Mouse (Mus musculus): Measurements from ENCODE around the gene Chadl. TPM values are rescaled to one million over a fixed set of nuclear protein-coding genes. Genes with fewer than 3 reads are reported as not detected.
A peak's percentile ranks its signal among the peaks of the same experiment; 100 is the strongest.

The Chadl gene
- polyA plus RNA-seq, 1 experiment from 2014 or later: 5.0 TPM

DNA sequence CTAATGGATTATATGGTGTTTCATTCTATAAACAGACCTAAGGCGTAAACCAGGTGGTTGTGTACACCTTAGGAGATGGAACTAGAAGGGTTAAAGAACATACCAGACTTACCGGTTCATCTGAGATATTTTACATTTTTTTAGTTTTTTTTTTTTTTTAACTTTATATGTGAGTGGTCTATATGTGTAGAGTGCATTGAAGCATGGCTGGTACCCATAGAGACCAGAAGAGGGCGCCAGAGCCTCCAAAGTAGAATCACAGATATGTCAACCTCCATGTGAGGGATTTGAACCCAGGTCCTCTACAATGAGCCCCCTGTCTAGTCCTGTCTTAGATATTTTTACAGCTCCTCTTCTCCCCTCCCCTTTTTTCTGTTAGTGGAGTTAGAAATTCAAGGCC is 760 bp upstream of the Chadl start:
- Histone ChIP-seq H3K4me1 (peaks cover 18% of the 10 kb centered on the region), H3K36me3 (replicated peaks) (peaks cover 7% of the 10 kb centered on the region), H3K4me3 (replicated peaks) (no peak overlapping the region), H3K27me3 (peaks cover 42% of the 10 kb centered on the region), H3K9ac (no peak overlapping the region), H3K4me2 (no peak overlapping the region), H3K27ac (no peak overlapping the region), H3K9me3 (no peaks in the 10 kb centered on the region)
- ATAC-seq (ENCODE audit: low FRiP score): no peak
- 48% methylated on average over 3 of the region's 3 CpGs for WGBS

GRCm38 (mm10) chr15:81694891-81695290 is 2.2 kb downstream of the Chadl start:
- Histone ChIP-seq H3K4me1 (peaks cover 21% of the 10 kb centered on the region), H3K27me3 (peaks cover 57% of the 10 kb centered on the region), H3K27ac (no peak overlapping the region), H3K36me3 (replicated peaks) (no peaks in the 10 kb centered on the region), H3K9me3 (no peaks in the 10 kb centered on the region), H3K4me2 (peak overlapping the region; percentile 95), H3K9ac (peak overlapping the region; percentile 70), H3K4me3 (replicated peaks) (peak overlapping the region; percentile 59)
- ATAC-seq (ENCODE audit: low FRiP score): no peak
- WGBS: 22% methylated on average over 16 of the region's 19 CpGs

DNA sequence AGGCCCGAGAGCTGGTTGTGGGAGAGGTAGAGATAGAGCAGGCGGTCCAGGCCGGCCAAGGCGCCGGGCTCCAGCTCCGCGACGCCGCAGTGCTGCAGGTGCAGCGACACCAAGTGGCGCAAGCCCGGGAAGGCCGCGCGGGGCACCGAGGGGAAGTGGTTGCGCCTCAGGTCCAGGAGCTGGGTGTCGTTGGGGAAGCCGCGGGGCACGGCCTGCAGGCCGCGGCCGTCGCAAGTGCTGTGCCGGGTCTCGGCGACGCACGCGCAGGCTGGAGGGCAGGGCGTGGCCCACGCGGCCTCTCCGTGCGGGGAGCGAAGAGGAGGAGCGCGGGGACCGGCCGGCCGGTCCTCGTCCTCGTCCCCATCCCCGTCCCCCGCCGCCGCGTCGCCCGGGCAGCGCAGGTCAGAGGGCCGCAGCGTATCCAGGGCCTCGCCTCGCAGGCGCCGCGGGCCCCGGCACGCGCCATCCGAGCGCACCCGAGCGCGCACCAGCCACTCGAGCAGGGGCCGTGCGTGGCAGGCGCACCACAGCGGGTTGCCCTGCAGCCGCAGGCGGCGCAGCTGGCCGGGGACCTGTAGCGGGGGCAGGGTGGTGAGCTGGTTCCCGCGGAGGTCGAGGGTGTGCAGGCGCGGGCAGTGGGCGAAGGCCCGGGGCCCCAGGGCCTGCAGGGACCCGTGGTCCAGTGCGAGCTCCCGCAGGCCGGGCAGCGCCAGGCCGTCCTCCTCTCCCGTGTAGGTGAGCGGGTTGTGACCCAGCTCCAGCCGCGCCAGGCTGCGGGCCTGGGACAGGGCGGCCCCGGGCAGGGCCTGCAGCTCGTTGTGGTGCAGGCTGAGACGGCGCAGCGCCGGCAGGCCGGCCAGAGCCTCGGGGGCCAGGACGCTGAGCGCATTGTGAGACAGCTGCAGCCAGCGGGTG is 2.9 kb downstream of the Chadl start:
- H3K27me3 ChIP-seq: peaks cover 57% of the 10 kb centered on the region
- H3K4me2 ChIP-seq: peak overlapping the region; percentile 95
- H3K9me3 ChIP-seq: no peaks in the 10 kb centered on the region
- H3K4me1 ChIP-seq: peaks cover 21% of the 10 kb centered on the region
- peak overlapping the region; percentile 59 for H3K4me3 ChIP-seq (replicated peaks)
- under 1% methylated on average over 107 of the region's 107 CpGs for WGBS
- no peak overlapping the region for H3K27ac ChIP-seq
- H3K9ac ChIP-seq: peak overlapping the region; percentile 70
- peak; percentile 84 for ATAC-seq (ENCODE audit: low FRiP score)
- H3K36me3 ChIP-seq (replicated peaks): no peaks in the 10 kb centered on the region

DNA sequence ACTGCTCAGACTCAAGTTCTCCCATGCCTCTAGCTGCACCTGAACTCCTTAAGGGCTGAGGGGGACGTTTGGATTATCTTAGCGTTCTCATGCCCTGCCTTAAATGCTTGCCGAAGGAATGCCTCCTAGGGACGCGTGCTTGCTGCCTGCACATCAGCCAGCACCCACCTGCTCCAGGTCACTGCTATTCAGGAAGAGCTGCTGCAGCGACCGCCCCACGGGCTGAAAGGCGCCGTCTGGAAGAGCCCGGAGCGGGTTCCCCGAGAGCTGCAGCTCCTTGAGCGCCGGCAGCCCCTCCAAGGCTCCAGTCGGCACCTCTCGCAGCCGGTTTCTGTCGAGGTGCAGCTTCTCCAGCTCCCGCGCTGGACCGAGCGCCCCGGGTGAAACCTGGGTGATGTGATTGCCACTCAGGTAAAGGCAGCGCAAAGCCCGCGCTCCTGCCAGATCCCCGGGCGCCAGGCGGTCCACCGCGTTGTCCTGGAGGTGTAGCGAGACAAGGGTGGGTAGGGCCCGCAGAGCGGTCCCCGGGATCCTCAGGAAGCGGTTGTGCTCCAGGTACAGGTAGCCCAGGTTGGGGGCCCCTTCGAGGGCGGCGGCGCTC is 3.6 kb downstream of the Chadl start:
- no peaks in the 10 kb centered on the region for H3K9me3 ChIP-seq
- H3K27ac ChIP-seq: no peak overlapping the region
- 0 out of 2 replicates have a peak, but pooled peaks cover 2% of the 10 kb centered on the region for H3K36me3 ChIP-seq (replicated peaks)
- H3K27me3 ChIP-seq: peaks cover 57% of the 10 kb centered on the region
- H3K4me1 ChIP-seq: peaks cover 21% of the 10 kb centered on the region
- peak; percentile 16; the same call in 1 of the 2 replicates for ATAC-seq (ENCODE audit: low FRiP score)
- 4% methylated on average over 41 of the region's 41 CpGs for WGBS
- peak overlapping the region; percentile 70 for H3K9ac ChIP-seq
- peak overlapping the region; percentile 95 for H3K4me2 ChIP-seq
- peak overlapping the region; percentile 59 for H3K4me3 ChIP-seq (replicated peaks)

DNA sequence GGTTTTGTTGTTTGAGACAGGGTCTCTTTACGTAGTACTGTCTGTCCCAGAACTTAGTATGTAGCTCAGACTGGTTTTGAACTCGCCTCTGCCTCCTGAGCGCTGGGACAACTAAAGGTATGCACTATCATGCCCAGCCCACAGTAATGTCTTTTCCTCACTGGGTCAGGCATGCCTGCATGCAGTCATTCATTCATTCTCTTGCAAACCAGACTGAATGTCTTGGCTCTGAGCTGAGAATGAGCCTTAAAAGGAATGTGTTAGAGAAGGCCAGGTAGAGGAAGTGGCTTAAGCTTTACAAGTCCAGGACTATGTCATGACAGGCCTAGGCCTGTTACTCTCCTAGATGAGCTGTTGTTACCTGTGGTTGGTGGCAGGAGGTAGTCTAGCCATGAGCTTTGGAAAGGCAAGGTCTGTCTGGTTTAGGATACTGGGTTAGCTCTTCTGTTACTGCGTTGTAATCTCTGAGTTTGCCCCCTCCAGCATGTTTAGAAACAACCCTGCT is 16.7 kb downstream of the Chadl start:
- 92% methylated on average over 4 of the region's 4 CpGs for whole genome bisulfite sequencing

GRCm38 (mm10) chr15:81676637-81677036 is 20.4 kb downstream of the Chadl start:
- H3K4me3 ChIP-seq (replicated peaks): no peak overlapping the region
- H3K9ac ChIP-seq: no peak overlapping the region
- H3K4me2 ChIP-seq: no peak overlapping the region
- peaks cover 64% of the 10 kb centered on the region for H3K36me3 ChIP-seq (replicated peaks)
- no peaks in the 10 kb centered on the region for H3K9me3 ChIP-seq
- no peak overlapping the region for H3K27ac ChIP-seq
- H3K4me1 ChIP-seq: no peaks in the 10 kb centered on the region
- WGBS: 96% methylated on average over 3 of the region's 3 CpGs
- H3K27me3 ChIP-seq: no peaks in the 10 kb centered on the region
- ATAC-seq (ENCODE audit: low FRiP score): no peak

More for the DNA sequence above, 16.7 kb downstream of the Chadl start:
- no peak for ATAC-seq (ENCODE audit: low FRiP score)
- no peak overlapping the region for H3K4me2 ChIP-seq
- no peaks in the 10 kb centered on the region for H3K9me3 ChIP-seq
- H3K4me3 ChIP-seq (replicated peaks): no peak overlapping the region
- no peaks in the 10 kb centered on the region for H3K27me3 ChIP-seq
- peaks cover 84% of the 10 kb centered on the region for H3K36me3 ChIP-seq (replicated peaks)
- no peaks in the 10 kb centered on the region for H3K4me1 ChIP-seq
- H3K9ac ChIP-seq: no peak overlapping the region
- no peak overlapping the region for H3K27ac ChIP-seq

DNA sequence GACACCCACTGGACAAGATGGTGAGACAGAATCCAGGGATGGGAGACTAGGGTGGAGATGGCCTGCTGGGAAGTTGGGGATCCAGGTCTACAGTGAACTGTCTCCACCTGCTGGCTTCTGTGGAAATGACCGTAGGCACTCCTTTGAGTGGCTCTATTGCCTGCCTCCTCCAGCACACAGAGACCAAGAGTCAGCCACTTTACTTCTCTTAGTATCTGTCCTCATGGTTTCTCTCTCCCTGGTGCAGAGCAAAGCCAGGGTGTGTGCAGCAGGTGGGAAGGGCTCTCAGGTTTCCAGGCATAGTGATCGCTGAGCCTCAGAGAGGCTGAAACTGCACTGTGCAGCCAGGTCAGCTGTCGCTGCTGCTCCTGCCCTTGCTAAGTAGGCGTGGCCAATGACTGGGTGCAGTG is 26.9 kb downstream of the Chadl start:
- 83% methylated on average over 4 of the region's 4 CpGs for WGBS
- Histone ChIP-seq H3K27me3 (no peaks in the 10 kb centered on the region), H3K4me1 (0 out of 2 replicates have a peak, but pooled peaks cover under 1% of the 10 kb centered on the region), H3K36me3 (replicated peaks) (peaks cover 55% of the 10 kb centered on the region), H3K9me3 (no peaks in the 10 kb centered on the region), H3K4me2 (no peak overlapping the region), H3K4me3 (replicated peaks) (no peak overlapping the region), H3K9ac (no peak overlapping the region), H3K27ac (no peak overlapping the region)
- ATAC-seq (ENCODE audit: low FRiP score): no peak

DNA sequence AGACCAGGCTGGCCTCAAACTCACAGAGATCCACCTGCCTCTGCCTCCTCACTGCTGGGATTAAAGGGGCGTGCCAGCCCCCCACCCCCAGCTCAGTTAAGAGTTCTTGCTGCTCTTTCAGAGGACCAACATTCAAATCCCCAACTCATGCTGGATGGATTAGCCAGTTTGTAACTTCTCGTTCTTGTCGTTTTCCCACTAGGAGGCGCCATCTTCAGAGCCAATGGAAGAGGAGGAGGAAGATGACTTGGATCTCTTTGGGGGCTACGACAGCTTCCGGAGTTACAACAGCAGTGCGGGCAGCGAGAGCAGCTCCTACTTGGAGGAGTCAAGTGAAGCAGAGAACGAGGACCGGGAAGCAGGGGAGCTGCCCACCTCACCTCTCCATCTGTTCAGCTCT is 30.1 kb downstream of the Chadl start:
- 90% methylated on average over 10 of the region's 10 CpGs for WGBS
- peaks cover 40% of the 10 kb centered on the region for H3K36me3 ChIP-seq (replicated peaks)

GRCm38 (mm10) chr15:81663697-81664561 is 33.2 kb downstream of the Chadl start, which contains the start of gene L3mbtl2:
TSS of gene L3mbtl2 (plus strand) at chr15:81663889.
- Histone ChIP-seq H3K9ac (peak within 1 kb of the TSS; percentile 57), H3K27me3 (no peaks in the 10 kb centered on the region), H3K9me3 (no peaks in the 10 kb centered on the region), H3K27ac (0 out of 2 replicates have a peak within 1 kb of the TSS, but pooled peaks have one; percentile 9), H3K36me3 (replicated peaks) (peaks cover 19% of the 10 kb centered on the region), H3K4me1 (peaks cover 10% of the 10 kb centered on the region), H3K4me2 (peak within 1 kb of the TSS; percentile 86), H3K4me3 (replicated peaks) (peak within 1 kb of the TSS; percentile 86)
- ATAC-seq (ENCODE audit: low FRiP score): peak; percentile 99
- WGBS: under 1% methylated on average over 55 of the region's 55 CpGs

More for the DNA sequence above, 30.1 kb downstream of the Chadl start:
- Histone ChIP-seq H3K27me3 (no peaks in the 10 kb centered on the region), H3K4me3 (replicated peaks) (no peak overlapping the region), H3K9me3 (no peaks in the 10 kb centered on the region), H3K4me2 (no peak overlapping the region), H3K27ac (no peak overlapping the region), H3K9ac (no peak overlapping the region), H3K4me1 (peaks cover 10% of the 10 kb centered on the region)
- ATAC-seq (ENCODE audit: low FRiP score): no peak

DNA sequence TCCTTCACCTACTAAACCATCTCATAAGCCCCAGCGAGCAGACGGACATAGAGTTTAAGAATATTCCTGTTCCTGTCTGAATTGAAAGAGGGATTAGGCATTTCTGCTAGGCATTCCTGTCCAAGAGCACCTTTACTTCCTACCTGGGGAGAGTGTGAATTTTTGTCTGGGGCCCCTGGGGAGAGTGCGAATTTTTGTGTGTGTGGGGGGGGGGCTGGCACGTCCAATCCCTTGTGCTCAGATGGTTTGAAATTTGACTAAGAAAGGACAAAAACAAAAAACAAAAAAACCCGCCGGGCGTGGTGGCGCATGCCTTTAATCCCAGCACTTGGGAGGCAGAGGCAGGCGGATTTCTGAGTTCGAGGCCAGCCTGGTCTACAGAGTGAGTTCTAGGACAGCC is 33.8 kb downstream of the Chadl start:
- Histone ChIP-seq H3K27ac (no peak overlapping the region), H3K36me3 (replicated peaks) (peaks cover 12% of the 10 kb centered on the region), H3K4me3 (replicated peaks) (peak overlapping the region; percentile 86), H3K9me3 (no peaks in the 10 kb centered on the region), H3K4me2 (peak overlapping the region; percentile 86), H3K4me1 (peaks cover 10% of the 10 kb centered on the region), H3K27me3 (no peaks in the 10 kb centered on the region), H3K9ac (no peak overlapping the region)
- ATAC-seq (ENCODE audit: low FRiP score): no peak
- 64% methylated on average over 10 of the region's 10 CpGs for WGBS

DNA sequence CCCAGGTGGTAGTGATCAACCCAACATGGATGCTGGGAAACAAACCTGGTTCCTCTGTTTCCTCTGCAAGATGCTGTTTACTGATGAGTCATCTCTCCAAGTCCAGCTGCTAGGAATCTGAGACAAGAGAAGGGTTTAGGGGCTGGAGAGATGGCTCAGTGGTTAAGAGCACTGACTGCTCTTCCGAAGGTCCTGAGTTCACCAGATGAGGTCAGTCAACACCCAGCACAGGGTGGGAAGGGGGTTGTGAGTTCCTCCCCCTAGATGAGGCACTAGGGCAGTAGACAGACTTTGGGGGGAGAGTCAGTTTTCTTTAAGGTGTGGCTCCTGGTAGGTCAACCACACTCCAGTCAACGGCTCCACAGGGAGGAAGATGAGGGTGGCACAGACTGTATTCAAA is 35.4 kb downstream of the Chadl start:
- WGBS: 87% methylated on average over 2 of the region's 2 CpGs
- Histone ChIP-seq H3K4me3 (replicated peaks) (no peak overlapping the region), H3K27ac (no peak overlapping the region), H3K36me3 (replicated peaks) (no peaks in the 10 kb centered on the region), H3K9ac (no peak overlapping the region), H3K4me1 (peaks cover 10% of the 10 kb centered on the region), H3K9me3 (no peaks in the 10 kb centered on the region), H3K27me3 (no peaks in the 10 kb centered on the region), H3K4me2 (no peak overlapping the region)
- ATAC-seq (ENCODE audit: low FRiP score): no peak

Data from forebrain, embryonic 12.5 days (tissue).